Mouse (Mus musculus) left cerebral cortex, adult 18-20 months (tissue): ENCODE measurements at regions not wholly inside any gene's neighbourhood (a gene's known extent, or its start where the extent isn't known, plus 50 kb on each side); places are given as distances from the start of the nearest gene placed in this dataset.

Source experiments
- DNase-seq, 2 experiments: peaks; one replicate each; pipeline ENCODE4 v3.0.0; 2021 to 2022; ENCODE audit warnings: low spot score in 2 of 2, mixed read lengths in 1 of 2

GRCm38 (mm10) chr13:37468304-37469178 lies 123.5 kb downstream of the Ly86 start:
- no peak for DNase-seq

- no peak for DNase-seq
Observed at GRCm38 (mm10) chr13:37470230-37470907, 125.4 kb downstream of the Ly86 start.

- DNase-seq, result no peak
Observed at GRCm38 (mm10) chr13:37473359-37473758, 128.4 kb downstream of the Ly86 start.

- DNase-seq, result no peak
Observed at GRCm38 (mm10) chr13:37475804-37476203, 130.8 kb downstream of the Ly86 start.

- no peak for DNase-seq
Observed at GRCm38 (mm10) chr13:37476256-37477053, 131.4 kb downstream of the Ly86 start.

GRCm38 (mm10) chr13:37477342-37477741 lies 132.3 kb downstream of the Ly86 start:
- DNase-seq, result no peak

- no peak for DNase-seq
Observed at GRCm38 (mm10) chr13:37477749-37478548, 132.9 kb downstream of the Ly86 start.

- no peak for DNase-seq
Observed at GRCm38 (mm10) chr13:37479182-37479691, 134.2 kb downstream of the Ly86 start.

GRCm38 (mm10) chr13:37481514-37481913 lies 136.5 kb downstream of the Ly86 start:
- no peak for DNase-seq

GRCm38 (mm10) chr13:37482038-37482437 lies 137.0 kb downstream of the Ly86 start:
- no peak for DNase-seq

GRCm38 (mm10) chr13:37482589-37482988 lies 137.6 kb downstream of the Ly86 start:
- DNase-seq, result no peak

GRCm38 (mm10) chr13:37483010-37483855 lies 138.2 kb downstream of the Ly86 start:
- no peak for DNase-seq

- DNase-seq, result no peak
Observed at GRCm38 (mm10) chr13:37484631-37485030, 139.6 kb downstream of the Ly86 start.

GRCm38 (mm10) chr13:37492115-37493001 lies 147.3 kb downstream of the Ly86 start:
- no peak for DNase-seq

- DNase-seq, result no peak
Observed at GRCm38 (mm10) chr13:37493331-37493730, 148.3 kb downstream of the Ly86 start.

- no peak for DNase-seq
Observed at GRCm38 (mm10) chr13:37495272-37495932, 150.4 kb downstream of the Ly86 start.

- no peak for DNase-seq
Observed at GRCm38 (mm10) chr13:37497986-37498385, 153.0 kb downstream of the Ly86 start.

GRCm38 (mm10) chr13:37500668-37501286 lies 155.8 kb downstream of the Ly86 start:
- no peak for DNase-seq
